Mouse (Mus musculus) embryonic facial prominence, embryonic 11.5 days (tissue): ENCODE results near the gene E130208F15Rik. TPM values are rescaled to one million over a fixed set of nuclear protein-coding genes. Genes with fewer than 3 reads are reported as not detected.

Source experiments
- ATAC-seq: fragments of 200-750 bp; cut with Nextera tagmentation; replicated peaks from 2 replicates; pipeline ENCODE4 v1.8.0; 2017; ENCODE audit warnings: low read depth; ENCODE audit not compliant: insufficient number of reproducible peaks, low FRiP score, low TSS enrichment
- DNase-seq: peaks from one replicate; pipeline ENCODE4 v3.0.0-alpha.2; 2015; ENCODE audit warnings: low spot score
- H3K27ac ChIP-seq: fragments of 300-500 bp; sonication (generic); replicated peaks from 2 replicates; pipeline ENCODE4 v1.5.1; 2014; ENCODE audit warnings: mild to moderate bottlenecking, low read depth, low read length, control low read depth
- H3K27me3 ChIP-seq: fragments of 300-500 bp; sonication (generic); 2 replicates; pipeline ENCODE4 v1.6.1; 2014; ENCODE audit warnings: mild to moderate bottlenecking, low read length, moderate library complexity, mixed read lengths; ENCODE audit not compliant: control insufficient read depth, insufficient read depth
- H3K36me3 ChIP-seq: fragments of 300-500 bp; sonication (generic); replicated peaks from 2 replicates; pipeline ENCODE4 v1.6.1; 2014; ENCODE audit warnings: low read depth, mild to moderate bottlenecking, low read length, moderate library complexity, mixed read lengths; ENCODE audit not compliant: control insufficient read depth, insufficient read depth
- H3K4me1 ChIP-seq: fragments of 300-500 bp; sonication (generic); 2 replicates; pipeline ENCODE4 v1.6.1; 2014; ENCODE audit warnings: low read length, mixed read lengths; ENCODE audit not compliant: control insufficient read depth, insufficient read depth
- H3K4me2 ChIP-seq: fragments of 300-500 bp; sonication (generic); 2 replicates; pipeline ENCODE4 v1.6.1; 2014; ENCODE audit warnings: low read depth, mild to moderate bottlenecking, control low read depth, low read length, moderate library complexity
- H3K4me3 ChIP-seq: fragments of 300-500 bp; sonication (generic); 2 replicates; pipeline ENCODE4 v1.5.1; 2014; ENCODE audit warnings: low read depth, low read length, control low read depth
- H3K9ac ChIP-seq: fragments of 300-500 bp; sonication (generic); replicated peaks from 2 replicates; pipeline ENCODE4 v1.6.1; 2014; ENCODE audit warnings: mild to moderate bottlenecking, control low read depth, low read length
- H3K9me3 ChIP-seq: fragments of 300-500 bp; sonication (generic); replicated peaks from 2 replicates; pipeline ENCODE4 v1.6.1; 2016; ENCODE audit warnings: mild to moderate bottlenecking, low read length, inconsistent platforms, mixed read lengths; ENCODE audit not compliant: control insufficient read depth
- WGBS: fragments of 180-500 bp; shearing (Covaris S2); extraction: QIAGEN DNeasy Blood & Tissue Kit; methylation state at CpG from one replicate; pipeline ENCODE4 v1.1.7; 2014; 5-methylcytosine and 5-hydroxymethylcytosine counted together
- polyA plus RNA-seq: library from polyadenylated mRNA; unstranded; fragments of >200 nt; fragmentation: Nextera tagmentation; extraction: Ambion mirVana; gene quantifications from 2 replicates; pipeline ENCODE4 v1.2.1, GENCODE M21; 2014

Gene E130208F15Rik
- polyA plus RNA-seq, 1 experiment from 2014 or later = 1.4 TPM

DNA sequence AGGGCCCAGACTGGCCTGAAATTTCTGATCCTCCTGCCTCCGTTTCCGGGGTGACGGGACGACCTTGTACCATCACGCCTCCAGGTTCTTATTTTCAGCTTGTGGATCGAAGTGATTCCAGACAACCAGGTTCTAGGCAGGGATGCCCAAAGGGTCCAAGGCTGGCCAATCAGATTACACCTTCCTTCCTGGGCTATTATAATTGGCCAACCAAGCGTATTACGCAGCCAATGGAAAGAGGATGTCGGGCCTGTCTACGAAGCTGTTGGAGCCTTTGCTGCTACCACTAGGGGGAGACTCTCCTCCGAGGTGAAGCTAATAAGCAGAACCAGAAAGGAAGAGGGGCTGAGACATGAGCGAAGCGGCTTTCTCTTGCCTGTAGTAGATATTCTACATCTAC, 10.3 kb downstream of the E130208F15Rik start:
- Histone ChIP-seq H3K4me2 (no peak overlapping the region; the same call in 1 of the 2 replicates), H3K9ac (no peak overlapping the region), H3K27me3 (peaks cover 2% of the 10 kb centered on the region; the same call in 1 of the 2 replicates), H3K9me3 (no peaks in the 10 kb centered on the region), H3K4me3 (no peak overlapping the region), H3K36me3 (no peaks in the 10 kb centered on the region), H3K27ac (no peak overlapping the region), H3K4me1 (no peaks in the 10 kb centered on the region)
- WGBS = 4% methylated on average over 13 of the region's 13 CpGs
- peak; percentile 94 for DNase-seq
- peak; percentile 80 for ATAC-seq

DNA sequence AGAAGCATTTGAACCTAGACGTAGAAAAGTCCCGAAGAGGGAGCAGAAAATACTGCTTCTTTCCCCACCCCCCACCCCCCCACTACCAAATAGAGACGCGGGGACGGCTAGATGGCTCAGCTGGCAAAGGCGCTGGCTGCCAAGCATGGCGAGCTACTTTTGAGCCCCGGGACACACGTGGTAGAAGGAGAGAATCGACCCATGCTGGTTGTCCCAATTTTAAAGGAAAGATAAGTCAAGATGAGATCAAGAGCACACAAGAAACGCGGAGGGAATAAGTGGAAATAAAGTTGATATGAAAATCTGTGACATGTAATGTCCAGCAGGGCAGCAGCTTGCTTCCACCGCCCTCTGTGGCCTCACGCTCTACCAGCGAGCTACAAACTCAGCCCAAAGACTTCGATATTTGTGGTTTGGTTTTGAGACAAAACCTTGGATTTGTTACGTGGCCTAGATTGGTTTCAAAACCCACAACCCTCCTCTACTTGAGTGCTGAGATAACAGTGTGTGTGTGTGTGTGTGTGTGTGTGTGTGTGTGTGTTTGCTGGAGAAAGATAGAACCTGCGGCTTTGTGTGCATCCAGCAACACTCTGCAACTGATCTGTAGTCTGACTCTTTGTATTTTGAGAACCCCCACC, 11.2 kb downstream of the E130208F15Rik start:
- H3K36me3 ChIP-seq = no peaks in the 10 kb centered on the region
- H3K9me3 ChIP-seq = no peaks in the 10 kb centered on the region
- H3K9ac ChIP-seq = no peak overlapping the region
- peaks cover 2% of the 10 kb centered on the region; the same call in 1 of the 2 replicates for H3K27me3 ChIP-seq
- no peaks in the 10 kb centered on the region for H3K4me1 ChIP-seq
- H3K4me2 ChIP-seq = no peak overlapping the region
- 66% methylated on average over 18 of the region's 18 CpGs for WGBS
- no peak overlapping the region for H3K4me3 ChIP-seq
- DNase-seq = no peak
- ATAC-seq = no peak
- H3K27ac ChIP-seq = no peak overlapping the region

DNA sequence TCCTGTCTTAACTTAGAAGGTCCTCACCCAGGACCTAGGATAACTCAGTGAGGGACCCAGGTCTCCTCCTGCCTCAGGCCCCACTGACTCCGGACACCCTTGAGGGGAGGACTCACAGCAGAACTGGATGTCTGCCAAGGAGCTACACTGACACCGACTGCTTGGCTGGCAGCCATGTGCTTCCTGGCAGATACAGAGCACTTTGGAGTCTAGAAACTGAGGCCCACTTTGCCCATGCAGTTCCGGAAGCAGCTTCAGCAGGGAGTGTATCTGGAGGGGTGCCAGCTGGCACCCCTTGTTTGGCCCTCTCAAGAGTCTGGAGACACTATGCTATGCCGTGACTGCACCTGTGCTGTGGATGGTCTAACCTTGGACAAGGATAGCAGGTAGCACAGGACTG, 11.9 kb downstream of the E130208F15Rik start:
- 80% methylated on average over 4 of the region's 4 CpGs for WGBS
- no peak overlapping the region for H3K4me3 ChIP-seq
- ATAC-seq (no peak), DNase-seq (no peak)
- H3K9me3 ChIP-seq = no peaks in the 10 kb centered on the region
- H3K27me3 ChIP-seq = peaks cover 2% of the 10 kb centered on the region; the same call in 1 of the 2 replicates
- no peaks in the 10 kb centered on the region for H3K36me3 ChIP-seq
- H3K4me2 ChIP-seq = no peak overlapping the region
- no peak overlapping the region for H3K9ac ChIP-seq
- no peak overlapping the region for H3K27ac ChIP-seq
- H3K4me1 ChIP-seq = no peaks in the 10 kb centered on the region

DNA sequence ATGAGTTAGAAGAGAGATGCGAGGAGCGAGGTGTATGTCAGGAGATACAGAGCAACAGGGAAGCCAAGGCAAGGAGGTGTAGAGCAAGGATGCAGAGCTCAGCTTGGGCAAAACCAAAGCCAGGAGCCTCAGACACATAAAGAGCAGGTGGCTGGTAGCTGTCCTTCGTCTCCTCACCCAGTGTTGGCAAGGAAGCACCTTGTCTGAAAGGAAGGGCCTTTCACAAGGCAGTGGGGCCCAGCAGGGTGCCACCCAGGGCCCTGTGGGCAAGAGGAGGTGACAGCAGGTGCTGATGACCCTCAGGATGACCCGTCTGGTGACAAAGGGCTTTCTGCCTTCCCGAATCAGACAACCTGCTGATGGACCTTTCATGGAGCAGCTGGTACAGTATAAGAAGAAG, 13.0 kb downstream of the E130208F15Rik start:
- Histone ChIP-seq H3K9ac (no peak overlapping the region), H3K36me3 (no peaks in the 10 kb centered on the region), H3K27me3 (peaks cover 2% of the 10 kb centered on the region; the same call in 1 of the 2 replicates), H3K4me2 (no peak overlapping the region), H3K4me3 (no peak overlapping the region), H3K27ac (no peak overlapping the region), H3K4me1 (no peaks in the 10 kb centered on the region), H3K9me3 (no peaks in the 10 kb centered on the region)
- DNase-seq (no peak), ATAC-seq (no peak)
- WGBS = 58% methylated on average over 5 of the region's 5 CpGs

DNA sequence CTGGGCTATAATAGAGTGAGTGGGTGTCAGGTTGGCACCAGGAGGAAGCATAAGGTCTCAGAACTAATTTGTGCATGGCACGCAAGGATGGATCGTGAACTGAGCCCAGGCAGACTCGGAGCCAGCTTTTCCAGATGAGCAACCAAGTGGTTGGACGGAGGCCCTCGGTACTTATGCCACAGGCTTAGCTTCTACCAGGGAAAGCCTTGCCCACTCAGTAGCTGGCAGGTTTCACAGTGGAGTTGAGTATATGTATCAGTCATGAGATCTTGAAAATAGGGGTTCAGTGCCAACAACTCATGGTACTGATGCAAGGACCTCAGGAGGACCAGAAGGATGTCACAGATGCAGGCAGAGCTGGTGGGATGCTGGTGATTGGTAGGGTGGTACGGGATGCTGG, 14.1 kb downstream of the E130208F15Rik start:
- DNase-seq = no peak
- H3K27me3 ChIP-seq = peaks cover 2% of the 10 kb centered on the region; the same call in 1 of the 2 replicates
- H3K9me3 ChIP-seq = no peaks in the 10 kb centered on the region
- no peak overlapping the region for H3K27ac ChIP-seq
- no peaks in the 10 kb centered on the region for H3K4me1 ChIP-seq
- no peak overlapping the region for H3K9ac ChIP-seq
- no peak overlapping the region for H3K4me2 ChIP-seq
- ATAC-seq = no peak
- 82% methylated on average over 6 of the region's 6 CpGs for WGBS
- H3K36me3 ChIP-seq = no peaks in the 10 kb centered on the region
- H3K4me3 ChIP-seq = no peak overlapping the region

DNA sequence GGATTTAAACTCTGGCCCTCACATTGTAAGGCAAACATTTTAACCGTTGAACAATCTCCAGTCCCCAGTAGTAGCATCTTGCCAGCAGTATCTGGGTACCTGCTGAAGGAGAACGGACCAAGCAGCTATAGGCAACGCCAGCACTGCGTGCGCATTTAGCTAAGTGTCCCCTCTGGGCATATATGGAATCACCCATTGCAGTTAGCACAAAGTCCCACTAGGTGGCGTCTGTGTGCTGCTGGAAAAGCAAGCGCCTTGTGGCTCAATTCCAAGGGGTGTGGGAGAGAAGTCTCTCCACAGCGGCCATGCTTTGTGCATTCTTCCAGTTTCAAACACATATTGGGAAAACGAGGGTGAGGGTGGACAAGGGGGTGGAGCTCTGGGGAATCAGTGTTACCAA, 14.8 kb downstream of the E130208F15Rik start:
- Histone ChIP-seq H3K9ac (no peak overlapping the region), H3K36me3 (no peaks in the 10 kb centered on the region), H3K4me3 (no peak overlapping the region), H3K4me1 (no peaks in the 10 kb centered on the region), H3K27me3 (peaks cover 2% of the 10 kb centered on the region; the same call in 1 of the 2 replicates), H3K9me3 (no peaks in the 10 kb centered on the region), H3K27ac (no peak overlapping the region), H3K4me2 (no peak overlapping the region)
- no peak; the same call in 1 of the 2 replicates for ATAC-seq
- WGBS = 2% methylated on average over 9 of the region's 9 CpGs
- peak; percentile 91 for DNase-seq

DNA sequence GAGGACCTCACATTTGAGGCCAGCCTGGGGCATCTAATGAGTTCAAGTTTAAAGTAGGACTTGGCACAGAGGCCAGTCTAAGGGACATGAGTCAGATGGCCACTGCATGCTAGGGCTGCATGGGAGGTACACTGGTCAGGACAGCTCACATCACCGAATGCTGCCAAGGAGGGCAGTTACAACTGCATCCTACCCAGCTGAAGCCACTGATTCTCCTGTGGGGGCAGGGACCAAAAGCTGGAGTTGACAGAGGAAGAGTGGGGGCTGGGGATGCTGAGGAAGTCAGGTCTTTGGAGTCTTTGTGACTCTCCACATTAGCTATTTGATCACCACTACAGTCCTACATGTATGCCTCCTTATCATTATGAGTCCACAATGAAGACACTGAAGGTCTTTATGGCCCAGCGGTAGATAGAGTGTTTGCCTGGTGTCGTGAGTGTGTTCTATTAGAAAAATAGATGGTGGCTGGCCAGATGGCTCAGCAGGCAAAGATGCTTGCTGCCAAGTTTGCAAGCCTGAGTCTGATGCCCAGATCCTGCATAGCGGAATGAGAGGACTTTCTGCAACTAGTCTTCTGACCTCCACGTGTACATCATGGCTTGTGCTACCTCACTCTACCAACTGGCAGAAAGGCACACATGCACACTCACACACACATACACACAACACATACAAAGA, 18.0 kb downstream of the E130208F15Rik start:
- DNase-seq (no peak), ATAC-seq (no peak)
- Histone ChIP-seq H3K4me3 (no peak overlapping the region), H3K36me3 (no peaks in the 10 kb centered on the region), H3K4me2 (no peak overlapping the region), H3K27me3 (peaks cover 2% of the 10 kb centered on the region; the same call in 1 of the 2 replicates), H3K9ac (no peak overlapping the region), H3K27ac (no peak overlapping the region), H3K4me1 (no peaks in the 10 kb centered on the region), H3K9me3 (no peaks in the 10 kb centered on the region)
- 72% methylated on average over 5 of the region's 5 CpGs for WGBS

DNA sequence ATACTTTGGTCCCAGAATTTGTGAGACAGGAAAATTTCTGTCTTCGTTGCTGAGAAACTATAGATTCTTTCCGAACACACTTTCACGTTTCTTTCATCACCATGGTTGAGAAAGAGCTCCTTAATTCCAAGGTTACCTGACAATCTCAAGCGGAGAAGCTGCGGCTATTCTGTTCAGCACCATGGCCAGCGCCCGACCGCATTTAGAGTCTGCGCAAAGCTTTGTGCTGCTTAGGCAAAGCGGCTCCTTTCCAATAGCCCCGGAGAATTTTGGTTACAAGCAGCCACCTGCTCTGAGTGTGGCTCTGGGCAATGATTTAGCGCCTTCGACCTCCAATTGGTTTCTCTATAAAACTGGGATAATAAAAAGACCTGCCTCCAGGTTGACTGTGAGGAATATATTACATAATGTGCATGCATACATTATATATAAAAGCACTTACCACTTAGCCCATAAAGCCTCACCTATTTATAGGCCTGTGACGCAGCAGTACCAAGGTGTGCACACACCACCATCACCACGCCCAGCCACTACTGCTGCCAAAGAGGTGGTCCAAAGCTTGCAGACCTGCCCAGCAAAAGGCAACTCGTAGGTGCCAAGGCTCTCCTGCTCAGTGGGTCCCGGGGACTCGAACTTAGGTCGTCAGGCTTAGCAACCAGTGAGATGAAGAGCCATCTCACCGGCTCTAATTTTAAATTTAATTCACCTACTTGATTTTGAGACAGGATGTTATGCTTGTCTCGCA, 25.3 kb downstream of the E130208F15Rik start:
- Histone ChIP-seq H3K27me3 (peaks cover 11% of the 10 kb centered on the region), H3K9me3 (no peaks in the 10 kb centered on the region), H3K4me2 (no peak overlapping the region), H3K4me1 (no peaks in the 10 kb centered on the region), H3K9ac (no peak overlapping the region), H3K36me3 (no peaks in the 10 kb centered on the region), H3K4me3 (no peak overlapping the region), H3K27ac (no peak overlapping the region)
- no peak for ATAC-seq
- peak; percentile 90 for DNase-seq
- WGBS = 26% methylated on average over 21 of the region's 21 CpGs
